Mouse (Mus musculus) gastrocnemius, postnatal 14 days (tissue): ENCODE data around the gene Dvl2. TPM values are rescaled to one million over a fixed set of nuclear protein-coding genes. Genes with fewer than 3 reads are reported as not detected.

Source experiments
- DNase-seq: peaks from one replicate; pipeline ENCODE4 v3.0.0; 2021; ENCODE audit warnings: mixed read lengths
- intact Hi-C: fragments of 180-260 bp; cut with DNase I; formaldehyde crosslinking; loops from one replicate; pipeline ENCODE4 v1.15.1; 2025; ENCODE audit warnings: low total_unique reads
- microRNA-seq, 2 experiments: library from miRNA; unstranded; fragments of <30 nt; microRNA quantifications; one replicate each; pipeline ENCODE4 v1.2.0; 2021
- total RNA-seq, 2 experiments: library from RNA; stranded (reverse); gene quantifications; 2 replicates each; pipeline ENCODE4 v1.2.3; 2021

The Dvl2 gene
- total RNA-seq, 2 experiments from 2014 or later = 5.1 to 7.8 TPM

DNA sequence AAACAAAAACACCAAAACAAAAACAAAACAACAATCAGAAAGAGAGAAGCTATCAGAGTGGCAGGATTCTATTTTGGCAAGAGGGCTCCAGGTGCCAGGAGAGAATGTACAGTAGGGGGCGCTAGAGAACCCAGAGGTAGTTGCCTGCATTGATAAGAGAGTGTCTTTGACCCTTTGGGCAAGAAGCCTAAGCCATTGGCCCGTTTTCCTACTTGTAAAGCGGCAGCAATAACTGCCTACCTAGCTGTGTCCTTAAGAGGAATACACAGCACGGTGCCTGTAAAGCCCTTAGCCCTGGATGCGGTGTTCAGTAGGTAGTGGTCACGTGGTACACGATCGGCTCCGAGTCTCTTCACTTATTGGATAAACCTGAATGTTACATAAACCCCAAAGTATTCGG, 49.4 kb downstream of the Dvl2 start:
- intact Hi-C loops = no loop called here
- DNase-seq = no peak

DNA sequence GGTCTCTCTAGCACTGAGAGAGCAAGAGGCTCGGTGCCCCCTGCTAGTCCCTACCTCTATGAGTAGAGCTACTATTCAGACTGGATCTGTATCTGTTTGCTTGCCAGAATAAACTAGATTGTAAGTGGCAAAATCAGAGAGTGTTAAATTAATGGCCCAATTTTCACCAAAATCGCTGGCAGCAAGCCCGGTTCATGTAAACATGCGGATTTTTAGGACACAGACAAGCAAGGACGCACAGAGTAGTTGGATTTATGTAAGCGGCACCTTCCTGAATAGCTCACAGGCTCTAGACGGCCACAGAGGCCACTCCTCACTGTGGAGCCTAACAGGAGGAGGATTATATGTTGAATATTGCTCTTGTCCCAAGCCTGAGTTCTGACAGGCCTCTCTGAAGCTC, 52.8 kb downstream of the Dvl2 start:
- intact Hi-C loops = no loop called here
- no peak for DNase-seq

DNA sequence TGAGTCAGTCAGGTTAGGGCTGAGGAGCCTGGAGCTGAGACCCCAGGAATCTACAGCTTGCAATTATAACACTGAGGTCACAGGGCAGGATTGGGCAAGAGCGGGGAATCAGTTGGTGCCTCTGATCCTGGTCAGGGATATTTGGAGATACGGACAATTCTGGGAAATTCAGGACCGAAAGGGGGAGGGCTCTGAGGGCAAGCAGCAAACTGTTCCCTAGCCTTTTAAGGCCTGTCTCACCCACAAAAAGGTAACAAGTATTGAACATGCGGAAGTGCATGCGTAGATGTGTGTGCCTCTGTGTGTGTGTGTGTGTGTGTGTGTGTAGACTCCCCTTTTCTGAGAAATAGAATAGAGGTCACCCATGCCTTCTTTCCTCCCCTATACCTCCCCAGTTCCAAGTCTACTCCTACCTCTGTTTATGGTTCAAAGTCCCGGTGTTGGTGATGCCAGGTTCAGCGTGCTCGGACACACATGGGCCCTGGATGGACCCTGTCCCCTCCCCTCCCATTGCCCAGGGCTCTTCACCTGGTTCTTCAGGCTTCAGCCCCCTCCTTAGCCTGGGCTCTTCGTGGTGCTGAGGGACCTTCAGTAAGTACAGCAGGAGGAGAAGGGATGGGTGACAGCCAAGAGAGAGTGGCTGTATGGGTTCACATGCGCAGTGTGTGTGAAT, 53.6 kb downstream of the Dvl2 start, which contains the start of gene Asgr1:
Gene Asgr1, plus strand, starts transcription at position 188 of the 673 bp plus-strand sequence.
- no peak for DNase-seq
- intact Hi-C loops = no loop called here

GRCm38 (mm10) chr11:70055618-70056214, 55.3 kb downstream of the Dvl2 start:
- intact Hi-C loops = loop anchor here (5.0 kb wide), 1 partner anchor 147 kb away; no protein-coding TSS in a partner anchor

GRCm38 (mm10) chr11:70057805-70058204, 57.4 kb downstream of the Dvl2 start:
- intact Hi-C loops = loop anchor here (5.0 kb wide), 1 partner anchor 144 kb away; no protein-coding TSS in a partner anchor
- no peak for DNase-seq

More at GRCm38 (mm10) chr11:70055618-70056214, 55.3 kb downstream of the Dvl2 start:
- DNase-seq = peak; percentile 61

GRCm38 (mm10) chr11:70059930-70060329, 59.5 kb downstream of the Dvl2 start:
- intact Hi-C loops = loop anchor here (5.0 kb wide), 1 partner anchor 142 kb away; no protein-coding TSS in a partner anchor
- no peak for DNase-seq

Small RNA genes lying within 50 kb of the gene (microRNA-seq; reads per million reads assigned to microRNA genes)
- 0 to 0.50 reads per million in 2 experiments for gene Gm44349
- 1,205 to 1,307 reads per million in 2 experiments for gene Mir324

Other genes starting within 250 kb of the Dvl2 start
- 10 to 100 TPM; 36.4 to 39.1 TPM for gene Polr2a, start 242.0 kb upstream of the Dvl2 start, total RNA-seq
- gene Slc35g3, start 238.6 kb upstream of the Dvl2 start, total RNA-seq = not detected
- 10 to 100 TPM; 18.2 to 21.3 TPM for gene Zbtb4, start 234.7 kb upstream of the Dvl2 start, total RNA-seq
- 10 to 100 TPM; 75.5 to 80.7 TPM for gene Chrnb1, start 204.7 kb upstream of the Dvl2 start, total RNA-seq
- gene Fgf11, start 198.7 kb upstream of the Dvl2 start, total RNA-seq = 1 to 10 TPM; 6.6 to 8.0 TPM
- under 1 TPM; 0.16 to 0.27 TPM for gene Tmem102, start 195.0 kb upstream of the Dvl2 start, total RNA-seq
- gene Gm39566, start 185.3 kb upstream of the Dvl2 start, total RNA-seq = not detected
- not detected for gene Spem2, start 182.1 kb upstream of the Dvl2 start, total RNA-seq
- not detected for gene Spem1, start 178.4 kb upstream of the Dvl2 start, total RNA-seq
- 1 to 10 TPM; 6.8 to 7.4 TPM for gene Nlgn2, start 162.8 kb upstream of the Dvl2 start, total RNA-seq
- 100 to 1,000 TPM; 104 to 108 TPM for gene Tmem256, start 162.1 kb upstream of the Dvl2 start, total RNA-seq
- gene Plscr3, start 154.2 kb upstream of the Dvl2 start, total RNA-seq = 10 to 100 TPM; 16.5 to 22.4 TPM
- gene Tnk1, start 141.9 kb upstream of the Dvl2 start, total RNA-seq = under 1 TPM in 1 of 2 experiments, not detected in 1; 0.10 TPM
- not detected for gene Tmem95, start 122.6 kb upstream of the Dvl2 start, total RNA-seq
- gene Kctd11, start 119.2 kb upstream of the Dvl2 start, total RNA-seq = 1 to 10 TPM; 2.0 TPM
- gene Acap1, start 105.1 kb upstream of the Dvl2 start, total RNA-seq = under 1 TPM; 0.33 to 0.55 TPM
- gene 2810408A11Rik, start 99.6 kb upstream of the Dvl2 start, total RNA-seq = under 1 TPM; 0.62 to 0.84 TPM
- 10 to 100 TPM; 27.2 to 29.1 TPM for gene Neurl4, start 99.5 kb upstream of the Dvl2 start, total RNA-seq
- gene Gps2, start 86.7 kb upstream of the Dvl2 start, total RNA-seq = 10 to 100 TPM; 21.8 to 24.2 TPM
- gene Eif5a, start 78.6 kb upstream of the Dvl2 start, total RNA-seq = 100 to 1,000 TPM; 567 to 637 TPM
- 1 to 10 TPM; 2.1 to 4.3 TPM for gene Ybx2, start 64.8 kb upstream of the Dvl2 start, total RNA-seq
- 100 to 1,000 TPM; 158 to 236 TPM for gene Slc2a4, start 52.4 kb upstream of the Dvl2 start, total RNA-seq
- under 1 TPM in 1 of 2 experiments, not detected in 1; 0.72 TPM for gene Cldn7, start 35.8 kb upstream of the Dvl2 start, total RNA-seq
- gene Ctdnep1, start 19.4 kb upstream of the Dvl2 start, total RNA-seq = 100 to 1,000 TPM; 185 to 209 TPM
- gene Elp5, start 18.1 kb upstream of the Dvl2 start, total RNA-seq = 10 to 100 TPM; 43.0 to 52.9 TPM
- 100 to 1,000 TPM; 170 to 180 TPM for gene Gabarap, start 9.5 kb upstream of the Dvl2 start, total RNA-seq
- gene Phf23, start 4.8 kb upstream of the Dvl2 start, total RNA-seq = 10 to 100 TPM; 20.4 to 20.7 TPM
- 100 to 1,000 TPM; 266 to 408 TPM for gene Acadvl, start 14.8 kb downstream of the Dvl2 start, total RNA-seq
- 1 to 10 TPM; 8.7 to 9.2 TPM for gene Dlg4, start 16.3 kb downstream of the Dvl2 start, total RNA-seq
- not detected for gene Asgr1, start 53.5 kb downstream of the Dvl2 start, total RNA-seq
- gene Asgr2, start 92.0 kb downstream of the Dvl2 start, total RNA-seq = not detected
- 1 to 10 TPM; 1.9 to 3.1 TPM for gene Mgl2, start 129.7 kb downstream of the Dvl2 start, total RNA-seq
- gene Clec10a, start 155.6 kb downstream of the Dvl2 start, total RNA-seq = 1 to 10 TPM; 1.8 to 3.1 TPM
- gene Slc16a11, start 212.2 kb downstream of the Dvl2 start, total RNA-seq = under 1 TPM in 1 of 2 experiments, not detected in 1; 0.22 TPM
- gene Slc16a13, start 220.5 kb downstream of the Dvl2 start, total RNA-seq = 1 to 10 TPM in 1 of 2 experiments, under 1 TPM in 1; 0.53 to 1.5 TPM
- 10 to 100 TPM; 12.4 to 13.7 TPM for gene Bcl6b, start 229.2 kb downstream of the Dvl2 start, total RNA-seq
- 10 to 100 TPM; 29.7 to 37.4 TPM for gene 0610010K14Rik, start 237.3 kb downstream of the Dvl2 start, total RNA-seq
- 1 to 10 TPM; 2.6 to 2.7 TPM for gene Gm21988, start 239.2 kb downstream of the Dvl2 start, total RNA-seq
- 10 to 100 TPM; 96.0 to 96.9 TPM for gene Rnasek, start 239.2 kb downstream of the Dvl2 start, total RNA-seq